Mouse (Mus musculus) heart, adult 2 months (tissue): ENCODE data around the gene Ccdc32.

Experiments
- CTCF ChIP-seq: fragments of 200-600 bp; IDR thresholded peaks from 2 replicates; pipeline ENCODE4 v1.8.1; 2022; ENCODE audit warnings: antibody characterized with exemption, mild to moderate bottlenecking, moderate library complexity
- POLR2A ChIP-seq: fragments of 200-500 bp; IDR thresholded peaks from 2 replicates; pipeline ENCODE4 v1.6.1; 2011; ENCODE audit warnings: mild to moderate bottlenecking, low read depth, low read length, control low read depth; ENCODE audit not compliant: insufficient read depth

DNA sequence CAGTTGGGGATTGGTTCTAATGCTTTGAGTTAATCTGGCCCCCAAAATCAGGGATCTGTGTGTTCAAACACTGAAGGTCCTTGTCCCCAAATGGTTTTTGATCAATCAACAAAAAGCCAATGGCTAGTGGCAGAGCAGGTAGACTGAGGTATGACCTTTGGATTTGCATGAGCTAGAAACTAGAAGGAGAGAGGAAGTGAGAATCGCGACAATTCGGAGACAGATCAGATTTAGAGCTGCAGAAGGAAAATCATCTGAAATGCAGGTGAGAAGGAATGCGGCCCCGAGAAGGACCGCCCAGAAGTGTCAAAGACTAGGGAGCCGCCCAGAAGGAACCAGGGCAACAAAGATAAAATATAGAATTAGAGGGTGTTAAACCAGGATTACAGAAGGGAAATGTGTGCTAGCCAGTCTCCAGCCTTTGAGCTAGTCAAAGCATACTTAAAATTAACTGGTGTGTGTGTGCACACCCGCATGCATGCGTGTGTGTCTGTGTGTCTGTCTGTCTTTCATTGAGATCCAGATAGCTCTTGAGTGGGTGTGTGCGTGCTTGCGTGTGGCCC is 59.5 kb downstream of the Ccdc32 start:
- TF ChIP-seq CTCF (no peak), POLR2A (no peak)
